Mouse (Mus musculus) liver, postnatal 0 days (tissue): ENCODE measurements at regions not wholly inside any gene's neighbourhood (a gene's known extent, or its start where the extent isn't known, plus 50 kb on each side); places are given as distances from the start of the nearest gene placed in this dataset.
A peak's percentile ranks its signal among the peaks of the same experiment; 100 is the strongest.

Experiments used
- ATAC-seq: fragments of 200-750 bp; cut with Nextera tagmentation; 2 replicates; pipeline ENCODE4 v1.8.0; 2017; ENCODE audit warnings: mild to moderate bottlenecking, moderate library complexity
- DNase-seq: peaks from one replicate; pipeline ENCODE4 v3.0.0-alpha.2; 2016
- H3K27ac ChIP-seq: fragments of 300-500 bp; sonication (generic); 2 replicates; pipeline ENCODE4 v1.5.1; 2014; ENCODE audit warnings: antibody characterized with exemption, moderate library complexity, mild to moderate bottlenecking, low read depth
- H3K27me3 ChIP-seq: fragments of 300-500 bp; sonication (generic); 2 replicates; pipeline ENCODE4 v1.6.1; 2014; ENCODE audit warnings: low read length, control low read depth, mixed read lengths; ENCODE audit not compliant: insufficient read depth
- H3K36me3 ChIP-seq: fragments of 300-500 bp; sonication (generic); replicated peaks from 2 replicates; pipeline ENCODE4 v1.6.1; 2014; ENCODE audit warnings: mild to moderate bottlenecking, control low read depth, low read length, moderate library complexity, mixed read lengths; ENCODE audit not compliant: insufficient read depth
- H3K4me1 ChIP-seq: fragments of 300-500 bp; sonication (generic); 2 replicates; pipeline ENCODE4 v1.6.1; 2014; ENCODE audit warnings: antibody characterized with exemption, mild to moderate bottlenecking, control low read depth; ENCODE audit not compliant: insufficient read depth
- H3K4me2 ChIP-seq: fragments of 300-500 bp; sonication (generic); 2 replicates; pipeline ENCODE4 v1.6.1; 2014; ENCODE audit warnings: low read depth, mild to moderate bottlenecking, low read length, moderate library complexity, mixed read lengths
- H3K4me3 ChIP-seq: fragments of 300-500 bp; sonication (generic); 2 replicates; pipeline ENCODE4 v1.5.1; 2014; ENCODE audit warnings: low read depth, low read length
- H3K9ac ChIP-seq: fragments of 300-500 bp; sonication (generic); replicated peaks from 2 replicates; pipeline ENCODE4 v1.6.1; 2014; ENCODE audit warnings: mild to moderate bottlenecking, moderate library complexity
- H3K9me3 ChIP-seq: fragments of 300-500 bp; sonication (generic); 2 replicates; pipeline ENCODE4 v1.6.1; 2016; ENCODE audit warnings: mild to moderate bottlenecking, control low read depth, low read length, mixed read lengths
- CTCF ChIP-seq: sonication (generic); IDR thresholded peaks from 2 replicates; pipeline ENCODE4 v1.5.1; 2016; ENCODE audit warnings: antibody characterized with exemption, low read depth
- EP300 ChIP-seq: IDR thresholded peaks from 2 replicates; pipeline ENCODE4 v1.6.1; 2016; ENCODE audit warnings: antibody characterized with exemption, low read depth, mild to moderate bottlenecking
- WGBS: fragments of 180-500 bp; shearing (Covaris S2); extraction: QIAGEN DNeasy Blood & Tissue Kit; methylation state at CpG from one replicate; pipeline ENCODE4 v1.1.7; 2014; ENCODE audit not compliant: insufficient replicate concordance; 5-methylcytosine and 5-hydroxymethylcytosine counted together

GRCm38 (mm10) chr6:35804041-35804440 is 264.4 kb upstream of the Mtpn start:
- WGBS = 81% methylated on average over 3 of the region's 3 CpGs
- Histone ChIP-seq H3K4me3 (no peak overlapping the region), H3K4me1 (no peaks in the 10 kb centered on the region), H3K27ac (no peak overlapping the region), H3K9ac (no peak overlapping the region), H3K36me3 (no peaks in the 10 kb centered on the region), H3K4me2 (no peak overlapping the region), H3K9me3 (no peaks in the 10 kb centered on the region), H3K27me3 (no peaks in the 10 kb centered on the region)
- TF ChIP-seq CTCF (no peak), EP300 (no peak)
- no peak for DNase-seq
- no peak for ATAC-seq

- H3K9me3 ChIP-seq = no peaks in the 10 kb centered on the region
- DNase-seq = no peak
- H3K36me3 ChIP-seq = no peaks in the 10 kb centered on the region
- 81% methylated on average over 1 of the region's 1 CpGs for WGBS
- H3K4me1 ChIP-seq = no peaks in the 10 kb centered on the region
- TF ChIP-seq EP300 = no peak
- peak; percentile 34 for TF ChIP-seq CTCF
- H3K4me3 ChIP-seq = no peak overlapping the region
- no peak overlapping the region for H3K9ac ChIP-seq
- no peak overlapping the region for H3K4me2 ChIP-seq
- no peak for ATAC-seq
- no peaks in the 10 kb centered on the region for H3K27me3 ChIP-seq
- no peak overlapping the region for H3K27ac ChIP-seq
Measured at GRCm38 (mm10) chr6:35779706-35780105, 240.0 kb upstream of the Mtpn start.

- Histone ChIP-seq H3K4me1 (no peaks in the 10 kb centered on the region), H3K27me3 (no peaks in the 10 kb centered on the region), H3K27ac (no peak overlapping the region), H3K9ac (no peak overlapping the region), H3K9me3 (no peaks in the 10 kb centered on the region), H3K36me3 (no peaks in the 10 kb centered on the region), H3K4me3 (no peak overlapping the region), H3K4me2 (no peak overlapping the region)
- no peak for DNase-seq
- no peak for ATAC-seq
- WGBS = 70% methylated on average over 3 of the region's 3 CpGs
- TF ChIP-seq CTCF (no peak), EP300 (no peak)
Measured at GRCm38 (mm10) chr6:35770907-35771306, 231.2 kb upstream of the Mtpn start.

GRCm38 (mm10) chr6:35759606-35760246 is 220.0 kb upstream of the Mtpn start:
- no peaks in the 10 kb centered on the region for H3K9me3 ChIP-seq
- no peak overlapping the region for H3K9ac ChIP-seq
- no peak for DNase-seq
- no peak overlapping the region for H3K4me2 ChIP-seq
- H3K27ac ChIP-seq = no peak overlapping the region
- TF ChIP-seq CTCF (no peak), EP300 (no peak)
- H3K4me1 ChIP-seq = no peaks in the 10 kb centered on the region
- no peak overlapping the region for H3K4me3 ChIP-seq
- no peaks in the 10 kb centered on the region for H3K27me3 ChIP-seq
- no peak for ATAC-seq
- 74% methylated on average over 3 of the region's 3 CpGs for WGBS
- H3K36me3 ChIP-seq = no peaks in the 10 kb centered on the region

GRCm38 (mm10) chr6:35746034-35746433 is 206.3 kb upstream of the Mtpn start:
- H3K27me3 ChIP-seq = no peaks in the 10 kb centered on the region
- DNase-seq (no peak), ATAC-seq (no peak)
- H3K4me1 ChIP-seq = no peaks in the 10 kb centered on the region
- TF ChIP-seq EP300 (no peak), CTCF (0 out of 2 replicates have a peak, but pooled peaks have one; percentile 2)
- no peak overlapping the region for H3K9ac ChIP-seq
- no peaks in the 10 kb centered on the region for H3K9me3 ChIP-seq
- H3K4me2 ChIP-seq = no peak overlapping the region
- H3K27ac ChIP-seq = no peak overlapping the region
- no peak overlapping the region for H3K4me3 ChIP-seq
- no peaks in the 10 kb centered on the region for H3K36me3 ChIP-seq
- 39% methylated on average over 1 of the region's 1 CpGs for WGBS

- no peaks in the 10 kb centered on the region for H3K27me3 ChIP-seq
- H3K9ac ChIP-seq = no peak overlapping the region
- ATAC-seq (no peak), DNase-seq (no peak)
- H3K4me3 ChIP-seq = no peak overlapping the region
- TF ChIP-seq EP300 (no peak), CTCF (no peak)
- H3K9me3 ChIP-seq = no peaks in the 10 kb centered on the region
- no peaks in the 10 kb centered on the region for H3K36me3 ChIP-seq
- H3K4me1 ChIP-seq = no peaks in the 10 kb centered on the region
- H3K27ac ChIP-seq = no peak overlapping the region
- no peak overlapping the region for H3K4me2 ChIP-seq
- WGBS = 78% methylated on average over 3 of the region's 3 CpGs
Measured at GRCm38 (mm10) chr6:35705587-35705986, 165.9 kb upstream of the Mtpn start.
